Mouse (Mus musculus) v-Abl transformed pro-B cells (cell line): ENCODE data around the gene Coro6.

ENCODE experiments used
- in situ Hi-C, 2 experiments: fragments of 400-800 bp; cut with MboI; formaldehyde crosslinking; loops; one replicate each; pipeline ENCODE4 v1.15.1; 2025; ENCODE audit not compliant: unreplicated experiment in 2 of 2

Gene Coro6

GRCm38 (mm10) chr11:77505291-77505980 is 43.2 kb downstream of the Coro6 start:
- in situ Hi-C loops = loop anchor here (10.0 kb wide), 2 partner anchors 129 to 279 kb away; partner anchors contain the start of gene Gm10277 (in 1 of the 2)

- in situ Hi-C loops = loop anchor here (10.0 kb wide), 2 partner anchors 129 to 279 kb away; partner anchors contain the start of gene Gm10277 (in 1 of the 2)
Observed at GRCm38 (mm10) chr11:77506273-77506672, 44.1 kb downstream of the Coro6 start.

- in situ Hi-C loops = loop anchor here (10.0 kb wide), 2 partner anchors 128 to 278 kb away; partner anchors contain the start of gene Gm10277 (in 1 of the 2)
Observed at GRCm38 (mm10) chr11:77506941-77507340, 44.7 kb downstream of the Coro6 start.

DNA sequence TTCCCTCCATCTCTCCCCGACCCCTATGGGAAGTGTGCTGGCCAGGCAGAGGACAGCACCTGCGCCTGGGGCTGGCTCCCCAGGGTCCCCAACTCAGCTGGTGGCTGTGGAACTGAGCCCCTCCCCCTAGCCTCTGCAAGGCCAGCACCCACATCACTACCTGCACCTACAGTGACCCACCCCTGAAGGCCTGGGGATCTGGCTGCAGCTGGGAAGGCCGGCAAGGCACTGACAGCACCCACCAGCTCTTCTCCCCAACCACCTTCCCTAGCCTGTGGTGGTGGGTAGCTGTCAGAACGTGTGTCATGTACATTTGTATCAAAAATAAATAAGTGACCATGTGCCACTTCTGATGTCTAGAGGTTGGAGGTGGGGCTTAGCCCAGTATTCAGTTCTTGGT is 45.2 kb downstream of the Coro6 start:
- in situ Hi-C loops = loop anchor here (10.0 kb wide), 2 partner anchors 127 to 277 kb away; partner anchors contain the start of gene Gm10277 (in 1 of the 2)

DNA sequence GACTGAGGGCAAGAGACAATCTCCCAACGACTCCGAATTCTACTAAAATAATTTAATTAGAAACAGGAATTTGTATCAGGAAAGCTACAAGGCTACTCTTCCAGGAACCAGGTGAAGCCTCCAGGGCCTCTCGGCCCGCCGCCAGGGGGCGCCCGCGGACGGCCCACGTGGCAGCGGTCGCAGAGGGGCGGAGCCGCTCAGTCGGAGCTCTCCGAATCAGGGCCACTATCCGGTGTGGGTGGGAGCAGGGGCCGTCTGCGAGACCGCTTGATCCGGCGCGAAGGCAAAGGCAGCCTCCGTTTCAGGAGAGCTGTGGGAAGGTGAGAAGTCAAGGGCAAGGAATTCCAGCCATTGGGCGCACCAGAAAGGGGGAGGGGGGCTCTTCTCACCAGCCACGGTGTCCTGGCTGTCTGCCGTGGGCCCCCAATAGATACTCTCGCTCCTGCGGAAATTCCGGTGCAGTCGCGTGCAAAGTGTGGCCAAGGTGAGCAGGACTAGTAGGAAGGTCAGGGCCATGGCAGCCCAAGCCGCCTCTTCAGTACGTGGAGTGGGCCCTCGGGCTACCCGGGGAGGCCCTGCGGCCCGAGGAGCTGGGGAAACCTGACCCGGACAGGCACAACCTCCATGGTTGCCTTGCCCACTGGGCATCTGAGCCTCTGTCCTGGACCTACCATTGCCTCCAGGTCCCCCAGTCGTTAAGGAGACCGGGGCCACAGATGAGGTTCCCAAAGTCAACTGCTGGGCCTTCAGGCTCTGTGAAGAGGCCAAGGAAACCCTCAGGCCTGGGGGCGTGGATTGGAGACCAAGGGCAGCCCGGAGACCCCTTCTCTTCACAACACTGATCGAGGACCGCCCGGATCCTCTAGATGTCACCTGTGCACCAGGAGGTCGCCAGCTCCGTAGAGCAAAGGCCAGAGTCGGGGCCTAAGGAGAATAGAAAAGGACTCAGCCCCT is 46.1 kb downstream of the Coro6 start:
- in situ Hi-C loops = loop anchor here (10.0 kb wide), 2 partner anchors 126 to 276 kb away; partner anchors contain the start of gene Gm10277 (in 1 of the 2)

- in situ Hi-C loops = loop anchor here in 1 of 2 experiments (5.0 kb wide), 1 partner anchor 101 kb away; no protein-coding TSS in a partner anchor
Observed at GRCm38 (mm10) chr11:77511336-77511735, 49.1 kb downstream of the Coro6 start.

GRCm38 (mm10) chr11:77512891-77513810 is 50.9 kb downstream of the Coro6 start:
- in situ Hi-C loops = loop anchor here in 1 of 2 experiments (5.0 kb wide), 1 partner anchor 99 kb away; no protein-coding TSS in a partner anchor

- in situ Hi-C loops = loop anchor here in 1 of 2 experiments (5.0 kb wide), 1 partner anchor 99 kb away; no protein-coding TSS in a partner anchor
Observed at GRCm38 (mm10) chr11:77513811-77514170, 51.6 kb downstream of the Coro6 start.

DNA sequence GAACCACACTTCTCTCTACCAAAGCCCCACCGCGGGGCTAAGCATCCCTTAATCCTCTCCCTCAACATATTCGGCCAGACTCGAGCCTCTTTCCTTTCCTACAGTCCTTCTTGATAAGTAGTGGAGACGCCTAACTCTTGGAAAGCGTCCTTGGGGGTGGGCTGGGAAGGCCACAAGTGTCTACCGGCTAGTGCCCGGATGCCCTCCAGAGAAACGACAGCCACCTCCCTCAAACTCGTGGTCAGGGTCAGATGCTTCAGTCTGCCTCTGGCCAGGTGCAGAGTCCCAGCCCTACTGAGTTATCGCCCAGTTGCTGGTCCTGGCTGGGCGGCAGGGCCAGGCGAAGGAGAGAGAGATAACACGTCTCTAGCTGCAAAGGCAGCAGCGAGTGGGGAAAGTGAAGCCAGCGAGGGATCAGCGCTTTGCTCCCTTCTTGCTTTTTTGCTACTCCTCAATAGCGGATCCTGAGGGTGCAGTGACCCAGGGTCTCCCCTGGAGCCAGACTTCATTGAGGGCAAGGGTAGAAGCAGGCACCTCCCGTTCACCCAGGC is 52.1 kb downstream of the Coro6 start:
- in situ Hi-C loops = loop anchor here in 1 of 2 experiments (5.0 kb wide), 1 partner anchor 98 kb away; no protein-coding TSS in a partner anchor

- in situ Hi-C loops = loop anchor here in 1 of 2 experiments (5.0 kb wide), 1 partner anchor 97 kb away; no protein-coding TSS in a partner anchor
Observed at GRCm38 (mm10) chr11:77514832-77515636, 52.8 kb downstream of the Coro6 start, which contains the start of gene Abhd15. Gene Abhd15 (plus strand): TSS chr11:77515121.

- in situ Hi-C loops = no loop called here
Observed at GRCm38 (mm10) chr11:77515637-77516552, 53.7 kb downstream of the Coro6 start, which contains the start of gene Trp53i13. Gene Trp53i13 (minus strand): TSS chr11:77515980.

GRCm38 (mm10) chr11:77516553-77517425 is 54.6 kb downstream of the Coro6 start:
- in situ Hi-C loops = no loop called here

GRCm38 (mm10) chr11:77518051-77518798 is 56.0 kb downstream of the Coro6 start:
- in situ Hi-C loops = no loop called here

DNA sequence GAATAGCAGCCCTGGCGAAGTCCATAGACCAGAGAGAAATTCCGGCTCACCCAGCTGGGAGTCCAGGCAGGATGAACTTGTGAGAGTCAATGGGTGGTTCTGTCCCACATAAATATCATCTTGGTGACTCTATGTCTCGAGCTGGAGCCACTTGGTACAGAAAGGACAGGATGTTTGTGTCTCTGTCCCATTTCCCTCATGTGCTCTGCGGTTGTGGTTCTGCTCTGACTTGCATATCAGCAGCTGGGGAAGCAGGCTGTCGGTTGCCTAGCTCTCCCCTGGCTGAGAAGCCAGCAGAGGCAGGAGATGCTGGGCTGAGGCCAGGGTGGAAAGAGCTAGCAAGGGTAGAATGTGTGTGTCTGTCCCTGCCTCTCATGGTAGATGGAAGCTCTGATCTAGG is 56.8 kb downstream of the Coro6 start, which contains the start of gene Gm10392:
Gm10392 (minus strand) TSS at position 156 of the 400 bp plus-strand sequence.
- in situ Hi-C loops = no loop called here
